Mouse (Mus musculus) kidney, adult 10 weeks (tissue): ENCODE data around the gene Spata6. TPM values are rescaled to one million over a fixed set of nuclear protein-coding genes. Genes with fewer than 3 reads are reported as not detected.

ENCODE experiments used
- polyA plus RNA-seq: library from polyadenylated mRNA; stranded (reverse); fragments of 350-450 nt; fragmentation: Illumina TruSeq; extraction: RNeasy Lipid Tissue Mini Kit (QIAGEN cat#74804); gene quantifications from one replicate; pipeline ENCODE4 v1.2.3, GENCODE M21; 2014; ENCODE audit warnings: low read depth, low replicate concordance

Spata6 gene
- 53.6 TPM for polyA plus RNA-seq

DNA sequence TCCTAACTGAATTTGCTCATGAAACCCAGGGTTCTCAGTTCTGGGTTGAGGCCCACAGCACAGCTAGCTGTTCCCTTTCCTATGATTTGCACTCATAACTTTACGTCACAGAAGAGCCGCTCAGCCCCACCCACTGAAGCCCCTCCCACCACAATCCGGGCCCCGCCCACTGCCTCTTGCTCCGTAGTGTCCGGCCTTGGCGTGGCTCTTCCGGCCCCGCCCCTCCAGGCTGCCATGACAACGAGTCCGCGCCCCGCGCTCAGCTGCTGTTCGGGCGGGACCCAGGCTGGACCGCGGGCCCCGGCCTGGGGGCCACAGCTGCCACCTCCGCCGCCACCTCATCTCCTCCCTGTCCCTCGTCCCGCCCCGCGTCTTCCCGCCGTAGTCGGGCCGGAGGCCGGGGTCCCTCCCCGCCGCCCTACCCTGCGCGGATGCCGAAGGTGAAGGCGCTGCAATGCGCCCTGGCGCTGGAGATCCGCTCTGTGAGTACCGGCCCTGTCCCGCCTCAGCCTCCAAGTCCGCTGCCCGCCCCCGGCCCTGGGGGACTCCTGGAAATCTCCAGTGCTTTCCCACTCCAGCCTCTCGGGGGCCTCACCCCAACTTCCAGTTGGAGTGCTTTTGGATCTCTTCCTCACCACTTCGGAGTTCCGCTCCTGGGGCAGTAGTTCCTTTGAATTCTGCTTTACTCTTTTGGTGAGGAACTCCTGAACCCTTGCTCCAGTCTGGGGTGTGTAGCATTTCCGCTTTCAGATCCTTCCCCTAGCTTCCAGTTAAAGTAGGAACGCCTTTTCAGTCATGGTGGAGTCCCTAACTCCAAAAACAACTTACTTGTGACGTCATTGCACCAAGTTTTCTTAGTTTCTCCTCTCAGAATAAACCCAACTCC lies at the start of gene Spata6:
Gene Spata6, plus strand, starts transcription at position 209 of the 886 bp plus-strand sequence.

Other genes starting within 250 kb of the Spata6 start
- gene Slc5a9, start 182.9 kb downstream of the Spata6 start, polyA plus RNA-seq: 26.5 TPM
- gene Skint8, start 199.4 kb downstream of the Spata6 start, polyA plus RNA-seq: not detected